Mouse (Mus musculus): ENCODE data around the gene Ccdc85b. TPM values are rescaled to one million over a fixed set of nuclear protein-coding genes. Genes with fewer than 3 reads are reported as not detected.

The Ccdc85b gene
- total RNA-seq, 2 experiments from 2014 or later: 28.3 to 31.5 TPM

DNA sequence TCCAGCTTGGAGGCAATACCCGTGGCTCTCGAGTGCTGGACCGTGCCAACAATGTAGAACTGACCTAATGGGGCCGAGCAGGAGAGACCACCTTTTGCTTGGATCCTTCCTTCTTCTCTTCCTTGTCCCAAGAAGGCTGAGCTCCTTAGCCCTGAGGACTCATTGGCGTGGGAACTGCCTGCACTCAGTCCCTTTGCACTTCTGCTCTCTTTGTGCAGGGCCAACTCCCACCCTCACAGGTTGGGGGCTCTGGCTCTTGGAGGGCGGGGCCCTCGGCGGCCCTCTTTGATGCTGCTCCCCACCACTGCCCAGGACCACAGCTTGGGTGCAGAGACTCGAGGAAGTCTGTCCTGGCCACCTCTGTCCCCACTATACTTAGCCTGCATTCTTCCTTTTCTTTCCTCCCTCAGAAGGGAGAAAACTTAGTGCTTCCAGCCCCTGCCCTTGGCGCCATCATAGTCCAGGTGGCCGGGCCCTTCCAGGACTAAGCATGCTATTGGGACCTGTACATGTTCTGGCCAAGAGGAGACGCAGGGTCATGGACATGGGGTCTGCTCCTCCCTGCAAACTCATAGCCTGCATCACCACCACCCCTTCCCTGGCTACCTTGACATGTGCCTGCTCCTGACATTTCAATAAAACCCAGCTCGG is 30.9 kb downstream of the Ccdc85b start:
- DNase-seq (ENCODE audit: low spot score in 2 of 2): no peak

DNA sequence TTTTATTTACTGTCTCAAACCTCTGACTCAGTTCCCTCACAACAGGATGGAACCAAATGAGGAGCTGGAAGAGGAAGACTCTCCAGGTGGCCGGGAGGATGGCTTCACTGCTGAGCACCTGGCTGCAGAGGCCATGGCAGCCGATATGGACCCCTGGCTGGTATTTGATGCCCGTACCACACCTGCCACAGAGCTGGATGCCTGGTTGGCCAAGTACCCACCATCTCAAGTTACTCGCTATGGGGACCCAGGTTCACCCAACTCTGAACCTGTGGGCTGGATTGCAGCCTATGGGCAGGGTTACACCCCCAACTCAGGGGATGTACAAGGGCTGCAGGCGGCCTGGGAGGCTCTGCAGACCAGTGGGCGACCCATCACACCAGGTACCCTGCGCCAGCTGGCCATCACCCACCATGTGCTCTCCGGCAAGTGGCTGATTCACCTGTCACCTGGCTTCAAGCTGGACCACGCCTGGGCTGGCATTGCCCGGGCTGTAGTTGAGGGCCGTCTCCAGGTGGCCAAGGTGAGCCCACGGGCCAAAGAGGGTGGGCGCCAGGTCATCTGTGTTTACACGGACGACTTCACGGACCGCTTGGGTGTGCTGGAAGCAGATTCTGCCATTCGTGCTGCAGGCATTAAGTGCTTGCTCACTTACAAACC is 31.7 kb downstream of the Ccdc85b start:
- DNase-seq (ENCODE audit: low spot score in 2 of 2): no peak

DNA sequence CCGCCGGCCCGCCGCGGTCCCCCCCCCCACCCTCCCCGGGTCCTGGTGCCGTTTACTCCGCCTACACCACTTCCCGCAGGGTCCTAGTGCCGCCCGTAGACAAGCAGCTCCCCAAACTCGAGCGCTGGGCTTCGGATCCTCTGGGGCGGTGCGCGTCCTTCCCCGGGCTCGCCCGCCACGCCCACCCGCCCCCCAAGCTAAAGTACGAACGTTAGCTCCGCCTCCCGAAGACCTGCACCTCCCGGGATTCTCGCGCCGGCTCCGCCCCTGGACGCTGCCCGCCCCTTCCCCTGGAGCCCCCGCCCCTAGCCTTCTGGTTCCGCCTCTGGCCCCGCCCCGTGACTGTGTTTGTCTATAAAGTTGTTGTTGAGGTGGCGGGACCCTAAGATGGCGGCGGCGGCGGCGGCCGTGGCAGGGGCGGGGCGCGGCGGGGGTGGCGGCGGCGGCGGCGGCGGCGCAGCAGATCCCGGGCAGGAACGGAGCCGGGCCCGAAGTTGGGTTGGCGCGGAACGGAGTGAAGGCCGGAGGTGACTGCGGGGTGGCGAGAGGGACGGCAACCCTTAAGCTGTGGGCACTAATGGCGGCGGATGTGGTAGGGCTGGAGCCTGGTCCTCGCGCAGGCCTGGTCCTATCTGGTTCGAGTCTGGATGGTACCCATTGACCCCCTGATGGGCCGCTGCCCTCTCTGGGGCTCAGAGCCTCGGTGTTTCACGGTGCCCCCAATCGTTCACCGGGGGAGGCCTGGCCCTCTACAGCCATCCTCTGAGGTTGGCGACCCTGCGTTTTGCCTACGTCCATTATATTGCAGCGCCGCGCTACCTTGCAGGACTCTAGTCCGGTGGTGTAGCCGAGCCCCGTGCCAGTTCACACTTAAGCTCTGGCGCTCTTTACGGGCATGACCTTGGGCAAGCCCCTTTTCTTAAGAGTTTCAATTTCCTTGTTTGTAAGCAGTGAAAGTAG is 32.6 kb downstream of the Ccdc85b start, which contains the start of the genes Drap1 and AI837181:
Gene Drap1 (minus strand): TSS at position 198 of the 960 bp plus-strand sequence.
Gene AI837181 (plus strand): TSS at position 363 of the 960 bp plus-strand sequence.
- DNase-seq (ENCODE audit: low spot score in 2 of 2): peak; percentile 92 to 93

DNA sequence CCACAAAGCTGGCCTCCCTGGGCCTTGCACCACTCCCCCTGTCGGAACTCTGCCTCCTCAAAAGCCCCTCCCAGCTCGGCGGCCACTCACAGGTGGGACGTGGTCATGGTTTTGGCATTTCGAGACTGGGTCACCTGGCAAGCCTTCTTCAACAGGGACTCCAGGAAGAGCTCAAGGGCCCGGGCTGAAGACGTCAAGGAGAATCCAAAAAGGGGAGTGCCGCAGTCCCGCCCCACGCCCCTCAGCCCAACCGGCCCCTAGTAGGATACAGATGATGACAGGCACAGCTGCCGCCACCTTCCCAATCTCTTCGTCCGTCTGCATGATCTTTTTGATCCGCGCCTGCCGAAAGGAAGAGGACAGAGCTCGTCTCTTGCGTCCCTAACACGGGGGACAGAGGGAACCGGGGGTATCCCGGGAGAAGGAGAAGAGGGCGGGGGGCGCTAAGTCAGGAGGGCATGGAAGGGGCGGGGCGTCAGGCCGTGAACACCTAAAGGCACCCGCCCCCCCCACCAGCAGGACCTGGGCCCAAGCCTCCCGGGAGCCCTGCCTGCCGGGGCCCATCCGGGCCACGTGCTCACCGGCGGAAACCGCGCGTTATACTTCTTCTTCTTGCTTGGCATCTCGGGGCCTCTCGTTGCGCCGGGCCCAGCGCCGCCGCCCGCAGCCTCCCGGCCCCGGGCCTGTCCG is 33.5 kb downstream of the Ccdc85b start:
- peak; percentile 42 to 49 for DNase-seq (ENCODE audit: low spot score in 2 of 2)

DNA sequence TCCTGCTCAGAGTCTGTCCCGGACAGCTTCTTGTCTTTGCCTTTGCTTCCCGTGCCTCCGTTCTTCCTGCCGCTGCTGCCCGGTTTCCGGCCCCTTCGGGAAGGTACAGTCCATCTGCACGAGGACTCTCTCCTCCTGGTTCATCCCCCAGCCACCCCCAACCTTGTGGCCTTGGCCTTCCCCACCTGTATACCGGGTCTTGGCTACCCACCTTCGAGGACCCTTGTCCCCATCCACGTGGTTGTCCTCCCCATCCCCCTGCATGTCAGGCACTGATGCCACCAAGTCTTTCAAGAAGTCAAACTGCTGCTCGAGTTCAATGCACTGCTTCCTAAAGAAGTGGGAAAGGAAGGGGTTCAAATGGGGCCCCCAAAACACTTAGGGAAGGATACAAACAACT is 34.1 kb downstream of the Ccdc85b start:
- no peak for DNase-seq (ENCODE audit: low spot score in 2 of 2)

DNA sequence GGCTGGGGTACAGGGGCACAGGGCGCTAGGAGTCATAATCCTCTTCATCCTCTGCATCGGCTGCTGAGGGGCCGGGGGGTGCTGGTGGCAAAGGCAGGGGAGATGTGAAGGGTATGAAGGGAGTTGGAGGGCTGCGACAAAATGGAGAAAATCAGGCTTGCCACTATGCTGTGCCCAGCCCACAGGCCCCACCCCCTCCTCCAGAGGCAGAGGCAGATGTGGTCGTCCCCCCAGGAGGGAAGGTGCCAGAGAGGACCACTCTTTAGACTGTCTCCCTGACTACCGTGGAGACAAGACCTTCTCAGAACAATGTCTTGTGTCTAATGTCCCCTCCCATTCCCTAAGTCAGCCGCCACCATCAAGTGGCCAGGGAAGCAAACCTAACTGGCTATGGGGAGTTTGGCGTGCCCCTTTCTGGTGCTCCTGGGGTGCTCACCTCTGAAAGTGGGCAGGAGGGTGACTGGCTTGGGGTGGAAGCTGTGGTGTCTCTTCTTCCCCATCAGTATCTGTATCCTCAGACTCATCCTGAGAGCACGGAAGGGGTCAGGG is 34.7 kb downstream of the Ccdc85b start:
- DNase-seq (ENCODE audit: low spot score in 2 of 2): no peak

DNA sequence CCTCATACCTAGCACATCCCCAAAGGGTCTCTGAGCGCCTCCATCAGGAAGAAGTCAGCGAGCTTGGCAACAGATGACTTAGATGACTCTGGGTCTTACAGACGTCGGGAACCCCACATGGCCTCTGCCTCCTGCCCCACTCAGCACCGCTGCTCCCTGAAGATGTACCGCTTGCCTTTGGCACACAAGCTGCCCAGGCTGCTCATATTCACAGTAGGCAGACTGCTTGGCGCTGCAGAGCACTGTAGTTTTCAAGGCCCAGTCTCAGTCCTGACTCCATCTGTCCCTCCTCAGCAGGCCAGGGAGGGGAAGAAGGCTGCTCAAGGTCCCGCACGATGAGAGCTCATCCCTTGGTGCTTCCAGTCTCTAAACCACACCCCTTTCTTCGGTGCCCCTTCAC is 35.4 kb downstream of the Ccdc85b start:
- DNase-seq (ENCODE audit: low spot score in 2 of 2): no peak

DNA sequence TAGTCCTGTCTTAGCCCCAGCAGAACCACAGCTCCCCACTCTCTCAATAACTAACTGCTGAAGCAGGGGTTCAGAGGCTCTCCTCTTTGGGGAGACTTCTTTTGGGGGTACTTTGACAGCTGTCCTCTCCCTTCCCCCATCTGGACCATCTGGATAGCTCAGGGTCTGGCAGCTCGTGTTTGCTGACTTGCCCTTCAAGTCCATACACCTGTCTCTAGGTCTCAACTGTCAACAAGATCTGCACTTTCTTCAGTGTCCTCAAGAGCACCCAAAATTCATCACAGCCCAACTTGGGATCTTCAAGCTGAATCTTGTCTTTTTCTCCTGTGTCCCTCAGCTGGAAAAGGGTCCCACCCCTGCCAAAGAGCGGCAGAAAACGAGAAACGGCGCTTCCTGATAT is 35.9 kb downstream of the Ccdc85b start:
- no peak for DNase-seq (ENCODE audit: low spot score in 2 of 2)

DNA sequence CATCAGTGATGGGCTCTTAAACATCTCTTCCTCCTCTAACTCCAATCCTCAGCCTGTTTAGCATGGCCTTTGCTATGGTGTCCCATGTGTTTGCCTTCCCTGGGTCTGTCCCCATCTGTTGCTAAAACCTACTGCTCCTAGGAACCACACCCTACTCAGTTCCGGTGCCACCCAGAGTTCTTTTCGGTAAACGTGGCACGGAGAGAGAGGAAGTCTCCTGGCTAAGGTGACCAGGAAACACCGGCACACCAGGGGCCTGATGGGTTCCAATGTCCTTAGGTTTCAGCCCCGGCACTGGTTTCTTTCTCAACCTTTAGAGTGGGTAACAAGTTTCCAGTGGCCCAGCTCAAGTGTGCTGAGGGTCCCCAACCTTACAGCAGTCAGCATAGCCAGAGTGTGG is 37.1 kb downstream of the Ccdc85b start:
- DNase-seq (ENCODE audit: low spot score in 2 of 2): no peak

DNA sequence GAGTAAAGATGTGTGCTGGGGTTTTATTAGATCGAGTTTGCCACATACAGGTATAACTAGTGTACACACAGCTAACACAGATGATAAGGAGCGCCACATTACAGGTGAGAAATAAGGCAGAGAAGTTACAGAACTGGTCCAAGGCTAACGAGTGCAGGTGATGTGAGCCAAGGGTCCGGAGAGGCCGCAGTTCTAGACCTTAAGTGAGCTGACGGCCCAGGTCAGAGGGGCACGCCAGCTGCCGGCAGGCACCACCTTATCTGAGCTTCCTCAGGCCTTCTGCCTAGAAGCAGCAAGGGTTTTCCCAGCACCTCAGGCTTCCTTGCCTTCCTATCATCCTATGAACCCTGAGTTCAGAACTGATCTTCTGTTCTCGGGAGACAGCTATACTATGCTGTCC is 38.1 kb downstream of the Ccdc85b start:
- no peak for DNase-seq (ENCODE audit: low spot score in 2 of 2)

DNA sequence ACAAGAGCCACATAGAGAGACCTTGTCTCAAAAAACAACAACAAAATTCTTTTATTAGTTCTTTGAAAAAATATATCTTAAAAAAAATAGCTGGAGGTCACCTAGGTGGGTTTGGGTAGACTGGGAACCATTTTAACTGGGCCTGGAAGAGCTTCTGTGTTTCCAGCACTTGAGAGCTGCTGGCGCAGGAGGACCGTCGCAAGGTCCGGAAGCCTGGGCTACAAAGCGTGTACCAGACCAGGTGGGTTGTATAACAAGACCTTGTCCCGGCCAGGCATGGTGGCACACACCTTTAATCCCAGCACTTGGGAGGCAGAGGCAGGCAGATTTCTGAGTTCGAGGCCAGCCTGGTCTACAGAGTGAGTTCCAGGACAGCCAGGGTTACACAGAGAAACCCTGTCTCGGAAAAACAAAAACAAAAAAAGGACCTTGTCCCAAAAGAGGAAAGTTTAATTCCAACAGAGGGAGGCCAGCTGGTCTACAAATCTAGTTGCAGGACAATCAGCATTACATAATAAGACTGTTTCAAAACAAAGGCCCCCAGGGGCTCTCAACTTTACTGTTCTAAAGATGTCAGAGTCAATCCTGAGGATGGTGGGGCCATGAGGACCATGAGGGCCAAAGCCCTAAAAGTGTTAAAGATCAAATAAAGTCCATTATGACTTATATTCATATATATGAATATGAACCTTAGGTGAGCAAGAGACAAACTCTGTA is 38.8 kb downstream of the Ccdc85b start:
- no peak for DNase-seq (ENCODE audit: low spot score in 2 of 2)

DNA sequence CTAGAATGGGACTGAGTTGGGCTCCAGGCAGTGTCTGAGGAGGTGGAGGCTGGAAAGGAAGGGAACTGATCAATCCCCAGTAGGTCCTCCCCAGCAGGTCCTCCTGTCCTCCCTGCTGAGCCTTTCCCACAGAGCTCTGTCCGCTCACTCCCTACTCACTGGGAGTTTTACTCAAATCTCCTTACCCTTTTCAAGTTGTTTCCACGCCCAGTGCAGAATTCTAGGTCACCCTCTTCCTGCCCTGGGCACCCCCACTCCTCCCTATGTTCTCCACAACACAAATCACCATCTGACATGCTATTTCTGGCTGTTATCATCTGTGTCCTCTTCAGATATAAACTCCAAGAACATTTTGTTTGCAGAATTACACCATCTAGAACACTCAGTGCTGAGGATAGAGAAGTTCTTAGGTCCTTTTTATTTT is 43.1 kb downstream of the Ccdc85b start:
- no peak for DNase-seq (ENCODE audit: low spot score in 2 of 2)

DNA sequence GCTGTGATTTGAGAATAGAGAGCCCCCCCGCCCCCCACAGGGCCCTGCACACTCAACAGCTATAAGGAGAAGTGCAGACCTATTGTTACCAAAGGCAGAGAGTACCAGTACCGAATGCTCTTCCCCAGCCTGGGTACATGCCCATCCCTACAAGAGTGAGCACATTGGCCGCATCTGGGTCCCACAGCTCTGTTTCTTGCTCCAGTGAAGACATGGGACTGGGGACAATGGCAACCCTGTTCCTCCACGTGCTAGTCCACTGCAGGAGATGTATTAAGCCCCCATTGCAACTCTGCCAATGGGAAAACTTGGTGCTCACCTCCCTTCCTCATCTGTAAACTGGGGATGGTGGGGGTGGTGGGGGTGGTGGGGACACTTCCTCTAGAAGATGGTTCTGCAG is 43.9 kb downstream of the Ccdc85b start:
- DNase-seq (ENCODE audit: low spot score in 2 of 2): no peak

DNA sequence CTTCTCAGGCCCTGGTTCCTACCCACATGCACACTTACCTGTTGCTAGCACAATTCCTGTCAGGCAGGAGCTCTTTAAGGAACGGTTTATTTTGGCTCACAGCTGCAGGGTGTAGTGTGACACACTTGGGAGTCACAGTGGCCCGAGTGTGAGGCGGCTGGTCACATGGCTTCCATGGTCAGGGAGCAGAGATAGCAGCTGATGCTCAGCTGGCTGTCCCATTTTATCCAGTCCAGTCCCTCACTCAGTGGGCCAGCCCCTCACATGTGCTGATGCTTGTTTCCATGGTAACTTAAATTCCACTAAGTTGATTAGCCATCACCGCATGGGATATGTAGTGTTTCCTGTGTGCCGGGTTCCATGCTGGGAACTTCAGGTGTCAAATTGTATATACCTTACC is 45.7 kb downstream of the Ccdc85b start:
- DNase-seq (ENCODE audit: low spot score in 2 of 2): no peak

DNA sequence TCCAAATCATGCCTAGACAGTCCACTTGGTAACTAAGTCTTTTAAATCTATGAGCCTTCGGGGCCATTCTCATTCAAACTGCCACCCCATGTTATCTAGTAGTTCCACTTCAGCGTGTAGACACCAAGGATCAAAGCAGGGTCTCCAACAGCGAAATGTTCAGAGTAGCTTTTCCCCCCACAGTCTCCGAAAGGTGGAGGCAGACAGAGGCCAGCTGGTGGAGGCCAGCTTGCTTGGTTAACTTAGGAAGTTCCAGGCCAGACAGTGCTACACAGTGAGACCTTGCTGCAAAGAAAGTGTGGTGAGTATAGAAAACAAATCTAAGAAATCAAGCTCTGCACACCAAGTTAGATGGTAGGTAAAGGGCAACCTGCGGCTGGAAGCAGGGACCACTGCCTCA is 47.1 kb downstream of the Ccdc85b start:
- DNase-seq (ENCODE audit: low spot score in 2 of 2): no peak

DNA sequence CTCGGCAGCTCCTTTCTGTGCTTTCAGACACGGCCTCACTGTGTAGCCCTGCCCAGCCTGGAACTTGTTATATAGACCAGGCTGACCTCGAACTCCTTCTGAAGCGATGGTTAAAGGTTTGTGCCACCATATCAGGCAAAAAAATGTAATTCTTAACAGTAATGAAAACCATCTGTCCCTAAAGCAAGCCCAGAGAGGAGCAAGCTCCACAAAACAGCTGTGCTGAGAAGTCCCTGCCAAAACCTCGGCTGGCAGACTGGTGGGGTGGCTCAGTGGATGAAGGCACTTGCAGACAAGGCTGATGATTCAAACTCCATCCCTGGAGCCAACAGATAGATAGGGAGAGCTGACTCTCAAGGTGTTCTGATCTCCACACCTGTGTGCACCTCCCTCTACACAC is 48.6 kb downstream of the Ccdc85b start:
- no peak for DNase-seq (ENCODE audit: low spot score in 2 of 2)

DNA sequence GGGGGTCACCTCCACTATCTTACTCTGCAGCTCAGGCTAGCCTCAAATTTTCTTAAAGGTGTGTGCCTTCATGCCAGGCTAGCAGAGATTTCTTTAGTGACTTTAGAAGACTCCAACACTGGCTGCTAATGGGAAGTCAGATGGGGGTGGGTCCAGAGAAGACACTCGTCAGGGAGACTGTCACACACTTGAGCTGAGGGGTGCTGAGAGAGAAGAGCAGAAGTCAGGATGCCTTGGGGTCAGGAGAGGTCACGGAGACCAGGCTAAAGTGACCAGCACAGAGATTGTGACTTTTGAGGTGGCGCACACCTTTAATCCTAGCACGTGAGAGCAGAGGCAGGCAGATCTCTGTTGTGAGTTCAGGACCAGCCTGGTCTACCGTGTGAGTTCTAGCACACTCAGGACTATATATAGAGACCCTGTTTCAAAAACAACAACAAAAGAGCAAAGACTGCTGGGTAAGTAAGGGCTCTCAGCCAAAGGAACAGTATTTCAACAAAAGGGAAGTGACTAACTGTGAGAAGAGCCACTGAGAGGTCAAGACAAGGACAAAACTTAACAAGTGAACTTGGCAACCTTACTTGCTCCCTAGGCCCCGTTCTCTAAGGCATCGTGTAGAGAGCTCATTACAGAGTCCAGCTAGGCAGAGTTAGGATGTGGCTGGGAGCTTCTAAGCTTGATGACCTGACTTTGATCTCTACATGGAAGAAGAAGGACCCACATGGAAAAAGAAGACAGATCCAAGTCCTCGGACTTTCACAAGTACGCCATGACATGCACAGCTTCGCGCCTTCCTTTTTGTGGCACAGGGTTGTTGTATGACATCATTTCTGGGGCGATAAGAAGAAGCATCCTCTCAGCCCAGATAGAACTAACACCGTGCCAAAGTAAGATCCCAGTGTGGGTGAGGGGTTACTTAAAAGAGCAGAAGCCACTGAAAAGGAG is 49.4 kb downstream of the Ccdc85b start:
- no peak for DNase-seq (ENCODE audit: low spot score in 2 of 2)

DNA sequence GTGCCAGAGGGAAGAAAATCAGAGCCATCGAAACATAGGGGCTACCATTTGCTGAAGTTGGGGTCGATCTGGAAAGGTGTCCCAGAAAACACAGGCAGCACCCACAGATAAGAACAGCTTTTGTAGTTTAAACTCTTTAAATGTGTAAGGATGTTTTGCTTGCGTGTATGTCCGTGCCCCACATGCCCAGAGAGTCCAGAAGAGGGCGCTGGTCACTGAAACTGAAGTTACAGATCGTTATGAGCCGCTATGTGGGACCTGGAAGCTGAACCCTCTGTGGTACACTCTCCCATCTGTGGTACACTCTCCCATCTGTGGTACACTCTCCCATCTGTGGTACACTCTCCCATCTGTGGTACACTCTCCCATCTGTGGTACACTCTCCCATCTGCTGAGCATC is 50.6 kb downstream of the Ccdc85b start:
- peak; percentile 43 to 48 for DNase-seq (ENCODE audit: low spot score in 2 of 2)

DNA sequence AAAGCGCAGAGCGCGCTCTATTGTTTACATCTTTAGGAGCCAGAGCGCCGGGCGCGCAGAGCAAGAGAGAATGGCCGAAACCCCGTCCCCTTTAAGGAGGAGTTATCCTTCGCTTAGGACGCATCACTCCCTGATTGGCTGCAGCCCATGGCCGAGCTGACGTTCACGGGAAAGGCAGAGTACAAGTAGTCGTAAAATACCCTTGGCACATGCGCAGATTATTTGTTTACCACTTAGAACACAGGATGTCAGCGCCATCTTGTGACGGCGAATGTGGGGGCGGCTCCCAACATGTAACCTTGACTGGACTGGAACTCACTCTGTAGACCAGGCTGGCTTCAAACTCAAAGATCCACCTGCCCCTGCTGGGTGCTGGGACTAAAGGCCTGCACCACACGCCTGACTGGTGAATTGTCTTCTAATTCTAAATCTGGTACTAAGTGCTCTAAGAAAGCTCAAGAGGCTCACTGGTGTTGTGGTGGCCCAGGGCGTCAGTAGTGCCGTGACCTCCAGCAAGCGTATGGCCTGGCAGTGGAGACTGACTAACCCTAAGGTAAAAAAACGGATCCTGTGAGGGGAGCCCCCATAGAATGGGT is 51.1 kb downstream of the Ccdc85b start:
- DNase-seq (ENCODE audit: low spot score in 2 of 2): peak in 1 of 2 experiments; percentile 55
